In the genomic region with DNA sequence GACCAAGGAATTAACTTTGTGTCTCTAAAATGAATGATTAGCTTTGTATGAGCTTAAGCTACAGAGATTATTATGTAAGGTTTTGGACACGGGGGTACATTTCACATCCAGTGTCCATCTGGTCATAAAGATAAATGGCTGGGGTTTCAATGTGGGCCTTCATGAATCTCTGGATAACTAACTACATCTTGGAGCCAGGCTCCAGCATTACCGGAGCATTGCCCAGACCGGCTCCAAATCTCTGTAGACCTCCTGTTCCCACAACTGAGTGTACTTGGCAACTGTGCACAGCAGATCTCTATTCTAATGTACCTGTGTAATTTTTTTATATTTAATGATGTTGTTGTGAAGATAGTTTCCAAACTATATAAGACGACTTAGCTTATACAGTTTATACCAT, we compare ENCODE assay signal across 18 mouse cellular contexts.
A peak's percentile ranks its signal among the peaks of the same experiment; 100 is the strongest.
DNase-seq lines count a peak whose midpoint lies in the region; ATAC-seq lines count a peak whose summit lies in the region.
"Had no signal": no experiment of that assay in that cellular context is flagged by ENCODE, and none has a peak within 500 bp of the region (broad histone marks: within the 10 kb centered on the region; RNA-seq: fewer than 3 reads in every experiment).

No protein-coding gene starts in this region.

- H3K4me1 ChIP-seq in heart, embryonic 11.5 days (ENCODE audit: control insufficient read depth, insufficient read depth, low read length), result peaks cover 16% of the 10 kb centered on the region; the same call in 1 of the 2 replicates

- H3K36me3 ChIP-seq in heart, embryonic 11.5 days (ENCODE audit: control insufficient read depth, insufficient read depth, low read length), result no peaks in the 10 kb centered on the region
- H3K36me3 ChIP-seq: G1E had no signal

- no peak overlapping the region for H3K4me3 ChIP-seq in heart, embryonic 11.5 days (ENCODE audit: low read depth, low read length)

- no peak overlapping the region for H3K4me2 ChIP-seq in heart, embryonic 11.5 days

- DNase-seq in heart, adult 11 months, result peak; percentile 92
- DNase-seq: adrenal gland, adult 2 months; adrenal gland, adult 8-10 months; adrenal gland, postnatal 10 days; adrenal gland, postnatal 14 days; adrenal gland, postnatal 25 days; adrenal gland, postnatal 36 days; B cell, adult 2 months; cerebellum, adult 11 months; cerebellum, adult 11-12 months; cerebellum, adult 18-20 months; cerebellum, adult 2 months had no signal

- H3K9me3 ChIP-seq in heart, embryonic 11.5 days (replicated peaks; ENCODE audit: control insufficient read depth, low read length), result no peaks in the 10 kb centered on the region
- H3K9me3 ChIP-seq: G1E had no signal

- H3K27me3 ChIP-seq in heart, embryonic 11.5 days (ENCODE audit: control insufficient read depth, insufficient read depth, low read length), result no peaks in the 10 kb centered on the region
- H3K27me3 ChIP-seq: CH12.LX, Patski had no signal

- WGBS in heart, embryonic 11.5 days (ENCODE audit: insufficient replicate concordance), result 78% methylated on average over 4 of the region's 4 CpGs

- H3K9ac ChIP-seq in heart, embryonic 11.5 days (ENCODE audit: low read depth, low read length), result no peak overlapping the region

- H3K27ac ChIP-seq in heart, embryonic 11.5 days (ENCODE audit: low read depth, low read length), result no peak overlapping the region

- no peak for ATAC-seq in heart, embryonic 11.5 days (replicated peaks; ENCODE audit: insufficient number of reproducible peaks, low FRiP score, low TSS enrichment)
- ATAC-seq: activated CD4-positive, CD25-positive, alpha-beta regulatory T cell, adult 4 months; CD4-positive, CD25-positive, alpha-beta regulatory T cell, adult 4 months; Patski had no signal
